Mouse (Mus musculus): ENCODE data around the gene Rrp12.

GRCm38 (mm10) chr19:41821436-41821835, 74.5 kb downstream of the Rrp12 start:
- TF ChIP-seq CTCF (IDR thresholded peaks at IDR 0.05) (no peak), POLR2A (IDR thresholded peaks at IDR 0.05; ENCODE audit: insufficient read depth, low read depth, low read length) (no peak), EP300 (IDR thresholded peaks at IDR 0.05; ENCODE audit: insufficient read depth, low read depth, low read length) (no peak)
